Mouse (Mus musculus) MEL (cell line): ENCODE data around the gene Fcer2a. TPM values are rescaled to one million over a fixed set of nuclear protein-coding genes. Genes with fewer than 3 reads are reported as not detected.

Source experiments
- DNase-seq: peaks from one replicate; pipeline ENCODE4 v3.0.0; 2011; ENCODE audit warnings: low read depth, low spot score
- H3K27ac ChIP-seq: 2 replicates; pipeline ENCODE4 v1.5.1; 2012; ENCODE audit warnings: low read depth, mild to moderate bottlenecking, control low read depth, low read length, moderate library complexity; ENCODE audit not compliant: control insufficient read depth
- H3K27me3 ChIP-seq, 2 experiments: fragments of 150-350 bp in 1 of 2; sonication (generic) in 1 of 2; 2 replicates each; pipeline ENCODE4 v1.6.1; 2012; ENCODE audit warnings: low read length in 2 of 2, mild to moderate bottlenecking in 2 of 2, improper control_type of control experiment in 1 of 2, moderate library complexity in 1 of 2; ENCODE audit not compliant: insufficient read depth in 2 of 2, control insufficient read depth in 1 of 2
- H3K36me3 ChIP-seq, 2 experiments: 2 replicates each; pipeline ENCODE4 v1.6.1; 2012 to 2014; ENCODE audit warnings: low read length in 2 of 2, improper control_type of control experiment in 1 of 2, inconsistent platforms in 1 of 2, mild to moderate bottlenecking in 1 of 2; ENCODE audit not compliant: insufficient read depth in 2 of 2, control insufficient read depth in 1 of 2
- H3K4me1 ChIP-seq, 2 experiments: fragments of 150-350 bp in 1 of 2; sonication (generic) in 1 of 2; 2 replicates each; pipeline ENCODE4 v1.6.1; 2012; ENCODE audit warnings: low read length in 2 of 2, improper control_type of control experiment in 1 of 2, mild to moderate bottlenecking in 1 of 2; ENCODE audit not compliant: insufficient read depth in 2 of 2, control insufficient read depth in 1 of 2
- H3K4me3 ChIP-seq, 2 experiments: fragments of 150-350 bp in 1 of 2; sonication (generic) in 1 of 2; 2 replicates each; pipeline ENCODE4 v1.5.1; 2012; ENCODE audit warnings: low read depth in 2 of 2, low read length in 2 of 2, mild to moderate bottlenecking in 2 of 2, moderate library complexity in 2 of 2, control low read depth in 1 of 2, improper control_type of control experiment in 1 of 2; ENCODE audit not compliant: control insufficient read depth in 1 of 2, insufficient read depth in 1 of 2
- H3K79me2 ChIP-seq: 2 replicates; pipeline ENCODE4 v1.6.1; 2012; ENCODE audit warnings: mild to moderate bottlenecking, low read length, moderate library complexity; ENCODE audit not compliant: control insufficient read depth, poor library complexity, insufficient read depth
- H3K9ac ChIP-seq: 2 replicates; pipeline ENCODE4 v1.6.1; 2012; ENCODE audit warnings: low read depth, mild to moderate bottlenecking, control low read depth, low read length, moderate library complexity; ENCODE audit not compliant: control insufficient read depth, poor library complexity, severe bottlenecking
- H3K9me3 ChIP-seq: fragments of 150-350 bp; sonication (generic); replicated peaks from 2 replicates; pipeline ENCODE4 v1.6.1; 2012; ENCODE audit warnings: mild to moderate bottlenecking, low read length, improper control_type of control experiment, moderate library complexity; ENCODE audit not compliant: insufficient read depth
- BHLHE40 ChIP-seq: IDR thresholded peaks from 2 replicates; pipeline ENCODE4 v1.6.1; 2012; ENCODE audit warnings: low read depth, mild to moderate bottlenecking, inconsistent platforms, low read length, improper control_type of control experiment, borderline replicate concordance
- CHD1 ChIP-seq: IDR thresholded peaks from 2 replicates; pipeline ENCODE4 v1.6.1; 2012; ENCODE audit warnings: low read depth, mild to moderate bottlenecking, inconsistent platforms, low read length, improper control_type of control experiment
- CHD2 ChIP-seq: IDR thresholded peaks from 2 replicates; pipeline ENCODE4 v1.6.1; 2011; ENCODE audit warnings: low read length, improper control_type of control experiment
- CTCF ChIP-seq, 3 experiments: IDR thresholded peaks in 2 of 3; conservative IDR thresholded peaks in 1 of 3; 2 replicates each; pipeline ENCODE4 v1.5.1; 2011 to 2012; ENCODE audit warnings: low read length in 3 of 3, low read depth in 2 of 3, mild to moderate bottlenecking in 2 of 3, improper control_type of control experiment in 1 of 3, inconsistent platforms in 1 of 3, mixed read lengths in 1 of 3, moderate library complexity in 1 of 3; ENCODE audit not compliant: control insufficient read depth in 1 of 3, insufficient read depth in 1 of 3, poor library complexity in 1 of 3, severe bottlenecking in 1 of 3
- ELF1 ChIP-seq: IDR thresholded peaks from 2 replicates; pipeline ENCODE4 v1.6.1; 2014; ENCODE audit warnings: low read depth, mild to moderate bottlenecking, inconsistent platforms, low read length, improper control_type of control experiment, moderate library complexity
- EP300 ChIP-seq, 2 experiments: IDR thresholded peaks; 2 replicates each; pipeline ENCODE4 v1.6.1; 2011; ENCODE audit warnings: improper control_type of control experiment in 2 of 2, low read length in 2 of 2, low read depth in 1 of 2, mild to moderate bottlenecking in 1 of 2
- JUND ChIP-seq: IDR thresholded peaks from 2 replicates; pipeline ENCODE4 v1.6.1; 2011; ENCODE audit warnings: low read depth, mild to moderate bottlenecking, improper control_type of control experiment, low read length
- KAT2A ChIP-seq: conservative IDR thresholded peaks from 2 replicates; pipeline ENCODE4 v1.6.1; 2012; ENCODE audit warnings: low read depth, low read length, improper control_type of control experiment, inconsistent platforms
- MAFK ChIP-seq: IDR thresholded peaks from 2 replicates; pipeline ENCODE4 v1.6.1; 2011; ENCODE audit warnings: low read depth, mild to moderate bottlenecking, low read length, improper control_type of control experiment, borderline replicate concordance
- MAZ ChIP-seq: IDR thresholded peaks from 2 replicates; pipeline ENCODE4 v1.6.1; 2012; ENCODE audit warnings: low read depth, mild to moderate bottlenecking, inconsistent platforms, low read length, improper control_type of control experiment
- MXI1 ChIP-seq: IDR thresholded peaks from 2 replicates; pipeline ENCODE4 v1.6.1; 2011; ENCODE audit warnings: mild to moderate bottlenecking, low read depth, low read length, improper control_type of control experiment
- NELFE ChIP-seq: IDR thresholded peaks from 2 replicates; pipeline ENCODE4 v1.6.1; 2011; ENCODE audit warnings: low read depth, low read length, improper control_type of control experiment
- NRF1 ChIP-seq: IDR thresholded peaks from 2 replicates; pipeline ENCODE4 v1.6.1; 2014; ENCODE audit warnings: low read depth, mild to moderate bottlenecking, inconsistent platforms, low read length, improper control_type of control experiment, moderate library complexity; ENCODE audit not compliant: poor library complexity, insufficient read depth, severe bottlenecking
- POLR2A ChIP-seq, 2 experiments: IDR thresholded peaks; 2 replicates each; pipeline ENCODE4 v1.6.1; 2011 to 2012; ENCODE audit warnings: low read length in 2 of 2, mild to moderate bottlenecking in 2 of 2, control low read depth in 1 of 2, improper control_type of control experiment in 1 of 2, low read depth in 1 of 2, moderate library complexity in 1 of 2; ENCODE audit not compliant: control insufficient read depth in 1 of 2, insufficient read depth in 1 of 2, poor library complexity in 1 of 2
- POLR2AphosphoS5 ChIP-seq: IDR thresholded peaks from 2 replicates; pipeline ENCODE4 v1.6.1; 2012; ENCODE audit warnings: low read depth, borderline replicate concordance, mild to moderate bottlenecking, inconsistent platforms, low read length, moderate library complexity, mixed read lengths
- RAD21 ChIP-seq: IDR thresholded peaks from 2 replicates; pipeline ENCODE4 v1.6.1; 2011; ENCODE audit warnings: mild to moderate bottlenecking, low read depth, low read length, improper control_type of control experiment
- RCOR1 ChIP-seq: IDR thresholded peaks from 2 replicates; pipeline ENCODE4 v1.6.1; 2012; ENCODE audit warnings: low read depth, mild to moderate bottlenecking, inconsistent platforms, low read length, improper control_type of control experiment
- TAL1 ChIP-seq: IDR thresholded peaks from 2 replicates; pipeline ENCODE4 v1.6.1; 2012; ENCODE audit warnings: mild to moderate bottlenecking, inconsistent platforms, low read length, moderate library complexity, mixed read lengths
- USF1 ChIP-seq: IDR thresholded peaks from 2 replicates; pipeline ENCODE4 v1.6.1; 2014; ENCODE audit warnings: low read depth, mild to moderate bottlenecking, inconsistent platforms, low read length, improper control_type of control experiment, moderate library complexity
- ZKSCAN1 ChIP-seq: IDR thresholded peaks from 2 replicates; pipeline ENCODE4 v1.6.1; 2012; ENCODE audit warnings: low read depth, mild to moderate bottlenecking, inconsistent platforms, low read length, improper control_type of control experiment, moderate library complexity
- ZMIZ1 ChIP-seq: IDR thresholded peaks from 2 replicates; pipeline ENCODE4 v1.6.1; 2012; ENCODE audit warnings: low read depth, mild to moderate bottlenecking, inconsistent platforms, low read length, improper control_type of control experiment, moderate library complexity
- ZNF384 ChIP-seq: IDR thresholded peaks from 2 replicates; pipeline ENCODE4 v1.6.1; 2012; ENCODE audit warnings: low read depth, mild to moderate bottlenecking, inconsistent platforms, low read length, improper control_type of control experiment
- polyA plus RNA-seq, 2 experiments: library from polyadenylated mRNA; stranded (reverse) in 1 of 2; unstranded in 1 of 2; fragments of >175 nt in 1 of 2; fragments of >200 nt in 1 of 2; gene quantifications; 2 replicates each; pipeline versions ENCODE4 v1.2.1 to v1.2.4; 2012; ENCODE audit warnings: low replicate concordance in 2 of 2, low read depth in 1 of 2; ENCODE audit not compliant: insufficient read length in 2 of 2, insufficient read depth in 1 of 2, missing spikeins in 1 of 2
- total RNA-seq: library from RNA; depleted of rRNA; stranded (reverse); fragments of 300-350 nt; gene quantifications from 2 replicates; pipeline ENCODE4 v1.2.3, GENCODE M21; 2012

The Fcer2a gene
- total and polyA plus RNA-seq, 3 experiments = 0.07 TPM; not detected in 2

GRCm38 (mm10) chr8:3679236-3679635 is 14.7 kb downstream of the Fcer2a start:
- DNase-seq = no peak
- Histone ChIP-seq H3K4me1 (peaks cover 0 to 12% of the 10 kb centered on the region in 2 experiments; a peak in 2 of 4 replicates), H3K9ac (no peak overlapping the region), H3K9me3 (no peaks in the 10 kb centered on the region), H3K4me3 (no peak overlapping the region), H3K79me2 (peaks cover 32% of the 10 kb centered on the region)
- TF ChIP-seq CHD1 (no peak), TAL1 (no peak), MXI1 (no peak)
- TF ChIP-seq, all 39 proteins: peak for 0
- peaks cover 0 to 15% of the 10 kb centered on the region in 2 experiments; a peak in 2 of 4 replicates for H3K36me3 ChIP-seq
- no peaks in the 10 kb centered on the region for H3K27me3 ChIP-seq
- H3K27ac ChIP-seq = no peak overlapping the region

DNA sequence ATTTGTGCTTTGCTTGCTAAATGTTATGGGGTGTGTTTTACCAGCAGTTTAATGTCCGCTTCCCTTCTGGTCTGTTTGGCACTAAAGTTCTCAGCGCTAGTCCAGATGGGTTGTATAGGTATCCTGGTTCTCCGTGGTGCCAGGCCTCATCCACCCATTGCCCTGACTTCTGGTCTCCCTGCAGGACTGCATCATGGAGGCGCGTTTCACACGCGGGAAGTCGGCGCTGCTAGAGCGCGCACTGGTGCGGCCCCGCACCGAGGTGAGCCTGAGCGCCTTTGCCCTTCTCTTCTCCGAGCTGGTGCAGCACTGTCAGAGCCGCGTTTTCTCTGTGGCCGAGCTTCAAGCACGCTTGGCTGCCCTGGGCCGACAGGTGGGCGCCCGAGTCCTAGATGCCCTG is 15.1 kb downstream of the Fcer2a start:
- Histone ChIP-seq H3K9ac (no peak overlapping the region), H3K4me1 (peaks cover 0 to 12% of the 10 kb centered on the region in 2 experiments; a peak in 2 of 4 replicates), H3K79me2 (peaks cover 32% of the 10 kb centered on the region), H3K36me3 (peaks cover 0 to 15% of the 10 kb centered on the region in 2 experiments; a peak in 2 of 4 replicates), H3K9me3 (no peaks in the 10 kb centered on the region)
- DNase-seq = no peak
- no peak for TF ChIP-seq CHD2
- TF ChIP-seq RCOR1 = no peak
- TF ChIP-seq POLR2AphosphoS5 = no peak
- no peak for TF ChIP-seq EP300 (IDR thresholded peaks at IDR 0.05; ENCODE audit: low read depth in 1 of 2, low read length in 2 of 2)
- no peak for TF ChIP-seq NRF1
- no peak for TF ChIP-seq ELF1
- no peak for TF ChIP-seq ZMIZ1
- TF ChIP-seq ZKSCAN1 = no peak
- TF ChIP-seq JUND = no peak
- no peak for TF ChIP-seq POLR2A (IDR thresholded peaks at IDR 0.05; ENCODE audit: control insufficient read depth in 1 of 2, insufficient read depth in 1 of 2, low read depth in 1 of 2, low read length in 2 of 2, poor library complexity in 1 of 2)
- TF ChIP-seq MAFK = no peak
- TF ChIP-seq NELFE = no peak
- no peak for TF ChIP-seq USF1
- no peak for TF ChIP-seq KAT2A
- no peak for TF ChIP-seq BHLHE40
- TF ChIP-seq CTCF (IDR thresholded peaks at IDR 0.05 in 2 of 3, conservative IDR thresholded peaks at IDR 0.05 in 1 of 3; ENCODE audit: control insufficient read depth in 1 of 3, insufficient read depth in 1 of 3, low read depth in 2 of 3, low read length in 3 of 3, poor library complexity in 1 of 3, severe bottlenecking in 1 of 3) = no peak
- TF ChIP-seq ZNF384 = no peak
- TF ChIP-seq MAZ = no peak
- no peak for TF ChIP-seq RAD21
- TF ChIP-seq, all 39 proteins: peak for 0
- Histone ChIP-seq H3K4me3 (no peak overlapping the region), H3K27me3 (no peaks in the 10 kb centered on the region), H3K27ac (no peak overlapping the region)
